Mouse (Mus musculus): ENCODE measurements at regions not wholly inside any gene's neighbourhood (a gene's known extent, or its start where the extent isn't known, plus 50 kb on each side); places are given as distances from the start of the nearest gene placed in this dataset.

GRCm38 (mm10) chr7:136088785-136089184 lies 372.6 kb upstream of the Mki67 start:
- Histone ChIP-seq H3K9me3 (ENCODE audit: low read length) (no peaks in the 10 kb centered on the region), H3K9ac (replicated peaks; ENCODE audit: low read length) (no peak overlapping the region), H3K4me3 (ENCODE audit: low read length) (no peak overlapping the region), H3K27ac (ENCODE audit: low read length) (no peak overlapping the region), H3K4me2 (replicated peaks; ENCODE audit: low read depth, low read length) (no peak overlapping the region), H3K4me1 (ENCODE audit: insufficient read depth, low read length) (0 out of 2 replicates have a peak, but pooled peaks cover 10% of the 10 kb centered on the region), H3K36me3 (ENCODE audit: insufficient read depth, low read length) (no peaks in the 10 kb centered on the region), H3K27me3 (ENCODE audit: insufficient read depth, low read length) (no peaks in the 10 kb centered on the region)
- no peak for ATAC-seq (ENCODE audit: low FRiP score, low TSS enrichment)
- 75% methylated on average over 6 of the region's 6 CpGs for WGBS

- no peak overlapping the region for H3K27ac ChIP-seq (ENCODE audit: low read length)
- H3K4me3 ChIP-seq (ENCODE audit: low read length) = no peak overlapping the region
- no peaks in the 10 kb centered on the region for H3K36me3 ChIP-seq (ENCODE audit: insufficient read depth, low read length)
- H3K4me1 ChIP-seq (ENCODE audit: insufficient read depth, low read length) = 0 out of 2 replicates have a peak, but pooled peaks cover 7% of the 10 kb centered on the region
- no peaks in the 10 kb centered on the region for H3K9me3 ChIP-seq (ENCODE audit: low read length)
- no peak for ATAC-seq (ENCODE audit: low FRiP score, low TSS enrichment)
- no peak overlapping the region for H3K9ac ChIP-seq (replicated peaks; ENCODE audit: low read length)
- H3K4me2 ChIP-seq (replicated peaks; ENCODE audit: low read depth, low read length) = no peak overlapping the region
- no peaks in the 10 kb centered on the region for H3K27me3 ChIP-seq (ENCODE audit: insufficient read depth, low read length)
- WGBS = 68% methylated on average over 14 of the region's 14 CpGs
Measured at GRCm38 (mm10) chr7:136094681-136095360, 378.7 kb upstream of the Mki67 start.

- Histone ChIP-seq H3K36me3 (ENCODE audit: insufficient read depth, low read length) (no peaks in the 10 kb centered on the region), H3K9me3 (ENCODE audit: low read length) (no peaks in the 10 kb centered on the region), H3K4me3 (ENCODE audit: low read length) (no peak overlapping the region), H3K4me2 (replicated peaks; ENCODE audit: low read depth, low read length) (no peak overlapping the region), H3K27ac (ENCODE audit: low read length) (no peak overlapping the region), H3K4me1 (ENCODE audit: insufficient read depth, low read length) (no peaks in the 10 kb centered on the region), H3K27me3 (ENCODE audit: insufficient read depth, low read length) (no peaks in the 10 kb centered on the region), H3K9ac (replicated peaks; ENCODE audit: low read length) (no peak overlapping the region)
- ATAC-seq (ENCODE audit: low FRiP score, low TSS enrichment) = no peak
- 89% methylated on average over 4 of the region's 4 CpGs for WGBS
Measured at GRCm38 (mm10) chr7:136104021-136104420, 387.9 kb upstream of the Mki67 start.

DNA sequence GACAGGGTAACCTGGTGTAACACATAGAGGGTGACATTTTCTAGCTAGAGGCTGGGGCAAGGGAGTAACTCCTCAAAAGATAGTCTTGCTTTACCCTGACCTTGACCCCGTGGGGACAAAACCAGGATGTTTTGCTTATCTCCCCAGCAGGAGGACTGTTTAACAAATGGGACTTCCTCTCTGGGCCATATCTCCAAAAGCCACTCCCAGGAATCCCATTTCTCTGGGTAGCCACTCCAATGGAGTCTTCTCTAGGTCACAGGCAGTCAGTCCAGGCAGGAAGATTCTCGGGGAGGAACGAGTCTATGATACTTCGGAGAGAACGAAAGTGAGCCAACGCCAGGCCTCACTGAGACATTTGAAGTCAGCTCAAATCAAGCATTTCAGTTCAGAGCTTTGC lies 396.0 kb upstream of the Mki67 start:
- Histone ChIP-seq H3K4me2 (replicated peaks; ENCODE audit: low read depth, low read length) (no peak overlapping the region), H3K27me3 (ENCODE audit: insufficient read depth, low read length) (no peaks in the 10 kb centered on the region), H3K9ac (replicated peaks; ENCODE audit: low read length) (no peak overlapping the region), H3K4me1 (ENCODE audit: insufficient read depth, low read length) (no peaks in the 10 kb centered on the region), H3K36me3 (ENCODE audit: insufficient read depth, low read length) (no peaks in the 10 kb centered on the region), H3K27ac (ENCODE audit: low read length) (no peak overlapping the region), H3K9me3 (ENCODE audit: low read length) (no peaks in the 10 kb centered on the region), H3K4me3 (ENCODE audit: low read length) (no peak overlapping the region)
- 61% methylated on average over 6 of the region's 6 CpGs for WGBS
- ATAC-seq (ENCODE audit: low FRiP score, low TSS enrichment) = no peak

GRCm38 (mm10) chr7:136120930-136121329 lies 404.8 kb upstream of the Mki67 start:
- no peak overlapping the region for H3K4me2 ChIP-seq (replicated peaks; ENCODE audit: low read depth, low read length)
- H3K36me3 ChIP-seq (ENCODE audit: insufficient read depth, low read length) = no peaks in the 10 kb centered on the region
- peaks cover 16% of the 10 kb centered on the region for H3K4me1 ChIP-seq (ENCODE audit: insufficient read depth, low read length)
- no peak overlapping the region for H3K4me3 ChIP-seq (ENCODE audit: low read length)
- H3K27ac ChIP-seq (ENCODE audit: low read length) = no peak overlapping the region
- no peaks in the 10 kb centered on the region for H3K27me3 ChIP-seq (ENCODE audit: insufficient read depth, low read length)
- ATAC-seq (ENCODE audit: low FRiP score, low TSS enrichment) = peak; percentile 27; the same call in 1 of the 2 replicates
- 10% methylated on average over 7 of the region's 7 CpGs for WGBS
- H3K9me3 ChIP-seq (ENCODE audit: low read length) = no peaks in the 10 kb centered on the region
- no peak overlapping the region for H3K9ac ChIP-seq (replicated peaks; ENCODE audit: low read length)

- ATAC-seq (ENCODE audit: low FRiP score, low TSS enrichment) = no peak
- Histone ChIP-seq H3K36me3 (ENCODE audit: insufficient read depth, low read length) (no peaks in the 10 kb centered on the region), H3K4me1 (ENCODE audit: insufficient read depth, low read length) (peaks cover 16% of the 10 kb centered on the region), H3K27me3 (ENCODE audit: insufficient read depth, low read length) (no peaks in the 10 kb centered on the region), H3K9me3 (ENCODE audit: low read length) (no peaks in the 10 kb centered on the region), H3K9ac (replicated peaks; ENCODE audit: low read length) (no peak overlapping the region), H3K4me3 (ENCODE audit: low read length) (no peak overlapping the region), H3K27ac (ENCODE audit: low read length) (no peak overlapping the region), H3K4me2 (replicated peaks; ENCODE audit: low read depth, low read length) (no peak overlapping the region)
- 67% methylated on average over 1 of the region's 1 CpGs for WGBS
Measured at GRCm38 (mm10) chr7:136121406-136121805, 405.2 kb upstream of the Mki67 start.

DNA sequence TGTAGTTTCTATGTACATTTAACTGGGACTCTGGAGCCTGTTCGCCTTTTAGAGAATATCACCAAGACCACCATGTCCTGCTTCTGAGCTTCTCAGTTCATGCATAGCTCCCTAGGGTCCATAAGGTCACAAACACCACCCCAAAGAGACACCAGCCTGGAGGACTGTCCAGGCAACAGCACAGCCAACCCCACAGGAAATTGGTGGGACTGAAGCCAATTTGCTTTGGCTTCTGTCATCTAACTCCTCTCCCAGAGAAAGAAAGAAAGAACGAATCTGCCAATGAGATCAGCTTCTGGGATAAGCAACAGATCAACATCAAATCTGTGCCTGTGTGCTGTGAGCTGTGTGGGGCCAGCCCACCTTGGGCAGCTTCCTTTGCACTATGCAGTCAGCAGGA lies 408.6 kb upstream of the Mki67 start:
- Histone ChIP-seq H3K4me2 (replicated peaks; ENCODE audit: low read depth, low read length) (no peak overlapping the region), H3K36me3 (ENCODE audit: insufficient read depth, low read length) (no peaks in the 10 kb centered on the region), H3K9me3 (ENCODE audit: low read length) (no peaks in the 10 kb centered on the region), H3K4me3 (ENCODE audit: low read length) (no peak overlapping the region), H3K4me1 (ENCODE audit: insufficient read depth, low read length) (peaks cover 22% of the 10 kb centered on the region), H3K9ac (replicated peaks; ENCODE audit: low read length) (no peak overlapping the region), H3K27ac (ENCODE audit: low read length) (no peak overlapping the region), H3K27me3 (ENCODE audit: insufficient read depth, low read length) (no peaks in the 10 kb centered on the region)
- WGBS = 68% methylated on average over 2 of the region's 2 CpGs
- ATAC-seq (ENCODE audit: low FRiP score, low TSS enrichment) = no peak

GRCm38 (mm10) chr7:136126393-136126792 lies 410.2 kb upstream of the Mki67 start:
- Histone ChIP-seq H3K36me3 (ENCODE audit: insufficient read depth, low read length) (no peaks in the 10 kb centered on the region), H3K9me3 (ENCODE audit: low read length) (no peaks in the 10 kb centered on the region), H3K9ac (replicated peaks; ENCODE audit: low read length) (no peak overlapping the region), H3K27ac (ENCODE audit: low read length) (no peak overlapping the region), H3K4me2 (replicated peaks; ENCODE audit: low read depth, low read length) (no peak overlapping the region), H3K4me1 (ENCODE audit: insufficient read depth, low read length) (peaks cover 22% of the 10 kb centered on the region), H3K27me3 (ENCODE audit: insufficient read depth, low read length) (no peaks in the 10 kb centered on the region), H3K4me3 (ENCODE audit: low read length) (no peak overlapping the region)
- 94% methylated on average over 3 of the region's 3 CpGs for WGBS
- ATAC-seq (ENCODE audit: low FRiP score, low TSS enrichment) = no peak

GRCm38 (mm10) chr7:136127576-136127975 lies 411.4 kb upstream of the Mki67 start:
- Histone ChIP-seq H3K4me2 (replicated peaks; ENCODE audit: low read depth, low read length) (no peak overlapping the region), H3K4me3 (ENCODE audit: low read length) (no peak overlapping the region), H3K36me3 (ENCODE audit: insufficient read depth, low read length) (no peaks in the 10 kb centered on the region), H3K4me1 (ENCODE audit: insufficient read depth, low read length) (peaks cover 22% of the 10 kb centered on the region), H3K9ac (replicated peaks; ENCODE audit: low read length) (no peak overlapping the region), H3K27ac (ENCODE audit: low read length) (no peak overlapping the region), H3K9me3 (ENCODE audit: low read length) (no peaks in the 10 kb centered on the region), H3K27me3 (ENCODE audit: insufficient read depth, low read length) (no peaks in the 10 kb centered on the region)
- no peak for ATAC-seq (ENCODE audit: low FRiP score, low TSS enrichment)
- 85% methylated on average over 2 of the region's 2 CpGs for WGBS

- no peak overlapping the region for H3K4me3 ChIP-seq (ENCODE audit: low read length)
- H3K36me3 ChIP-seq (ENCODE audit: insufficient read depth, low read length) = no peaks in the 10 kb centered on the region
- H3K4me1 ChIP-seq (ENCODE audit: insufficient read depth, low read length) = peaks cover 21% of the 10 kb centered on the region
- WGBS = 31% methylated on average over 7 of the region's 7 CpGs
- H3K4me2 ChIP-seq (replicated peaks; ENCODE audit: low read depth, low read length) = no peak overlapping the region
- H3K9ac ChIP-seq (replicated peaks; ENCODE audit: low read length) = no peak overlapping the region
- no peak for ATAC-seq (ENCODE audit: low FRiP score, low TSS enrichment)
- no peaks in the 10 kb centered on the region for H3K9me3 ChIP-seq (ENCODE audit: low read length)
- H3K27me3 ChIP-seq (ENCODE audit: insufficient read depth, low read length) = no peaks in the 10 kb centered on the region
- H3K27ac ChIP-seq (ENCODE audit: low read length) = peak overlapping the region; percentile 50; the same call in 1 of the 2 replicates
Measured at GRCm38 (mm10) chr7:136129721-136130123, 413.6 kb upstream of the Mki67 start.

Data from kidney, embryonic 16.5 days (tissue).